Mouse (Mus musculus) hindbrain, embryonic 13.5 days (tissue): ENCODE data around the gene Zbtb17. TPM values are rescaled to one million over a fixed set of nuclear protein-coding genes. Genes with fewer than 3 reads are reported as not detected.

Experiments used
- ATAC-seq: fragments of 200-750 bp; cut with Nextera tagmentation; 2 replicates; pipeline ENCODE4 v1.8.0; 2017; ENCODE audit warnings: moderate TSS enrichment; ENCODE audit not compliant: low FRiP score
- H3K27ac ChIP-seq: fragments of 300-500 bp; sonication (generic); 2 replicates; pipeline ENCODE4 v1.5.1; 2015; ENCODE audit warnings: inconsistent platforms, mild to moderate bottlenecking, moderate library complexity
- H3K27me3 ChIP-seq: fragments of 300-500 bp; sonication (generic); 2 replicates; pipeline ENCODE4 v1.6.1; 2015; ENCODE audit warnings: mild to moderate bottlenecking, inconsistent platforms
- H3K36me3 ChIP-seq: fragments of 300-500 bp; sonication (generic); 2 replicates; pipeline ENCODE4 v1.6.1; 2015; ENCODE audit warnings: mild to moderate bottlenecking, inconsistent platforms
- H3K4me1 ChIP-seq: fragments of 300-500 bp; sonication (generic); replicated peaks from 2 replicates; pipeline ENCODE4 v1.6.1; 2015; ENCODE audit warnings: inconsistent platforms
- H3K4me2 ChIP-seq: fragments of 300-500 bp; sonication (generic); 2 replicates; pipeline ENCODE4 v1.6.1; 2015; ENCODE audit warnings: inconsistent platforms, mild to moderate bottlenecking, moderate library complexity
- H3K4me3 ChIP-seq: fragments of 300-500 bp; sonication (generic); 2 replicates; pipeline ENCODE4 v1.5.1; 2015; ENCODE audit warnings: mild to moderate bottlenecking, inconsistent platforms
- H3K9ac ChIP-seq: fragments of 300-500 bp; sonication (generic); 2 replicates; pipeline ENCODE4 v1.6.1; 2015; ENCODE audit warnings: mild to moderate bottlenecking, inconsistent platforms
- H3K9me3 ChIP-seq: fragments of 300-500 bp; sonication (generic); 2 replicates; pipeline ENCODE4 v1.6.1; 2016; ENCODE audit warnings: inconsistent platforms
- WGBS: fragments of 180-500 bp; shearing (Covaris S2); methylation state at CpG from one replicate; pipeline ENCODE4 v1.1.7; 2015; 5-methylcytosine and 5-hydroxymethylcytosine counted together
- polyA plus RNA-seq: library from polyadenylated mRNA; unstranded; fragments of >200 nt; fragmentation: Nextera tagmentation; extraction: Ambion mirVana; gene quantifications from 2 replicates; pipeline ENCODE4 v1.2.1, GENCODE M21; 2015

The Zbtb17 gene
- polyA plus RNA-seq, 1 experiment from 2014 or later: 50.3 TPM

GRCm38 (mm10) chr4:141451916-141452450 is 7.5 kb downstream of the Zbtb17 start:
- WGBS: 94% methylated on average over 9 of the region's 9 CpGs

GRCm38 (mm10) chr4:141454581-141455350 is 10.3 kb downstream of the Zbtb17 start:
- Histone ChIP-seq H3K9ac (no peak overlapping the region), H3K36me3 (peaks cover 58% of the 10 kb centered on the region), H3K27ac (no peak overlapping the region), H3K9me3 (no peaks in the 10 kb centered on the region), H3K4me3 (no peak overlapping the region), H3K4me1 (peaks cover 28% of the 10 kb centered on the region), H3K27me3 (no peaks in the 10 kb centered on the region), H3K4me2 (no peak overlapping the region)
- no peak for ATAC-seq
- WGBS: 84% methylated on average over 14 of the region's 14 CpGs

More at GRCm38 (mm10) chr4:141451916-141452450, 7.5 kb downstream of the Zbtb17 start:
- no peak overlapping the region for H3K4me3 ChIP-seq
- no peak for ATAC-seq
- no peak overlapping the region for H3K4me2 ChIP-seq
- no peaks in the 10 kb centered on the region for H3K9me3 ChIP-seq
- H3K27me3 ChIP-seq: no peaks in the 10 kb centered on the region
- peaks cover 14% of the 10 kb centered on the region; the same call in 1 of the 2 replicates for H3K4me1 ChIP-seq
- H3K9ac ChIP-seq: no peak overlapping the region; the same call in 1 of the 2 replicates
- no peak overlapping the region for H3K27ac ChIP-seq
- peaks cover 83% of the 10 kb centered on the region for H3K36me3 ChIP-seq

GRCm38 (mm10) chr4:141455526-141455925 is 11.1 kb downstream of the Zbtb17 start:
- no peak for ATAC-seq
- H3K9me3 ChIP-seq: no peaks in the 10 kb centered on the region
- H3K4me1 ChIP-seq: peaks cover 31% of the 10 kb centered on the region
- WGBS: 76% methylated on average over 4 of the region's 4 CpGs
- H3K4me3 ChIP-seq: no peak overlapping the region
- H3K27me3 ChIP-seq: no peaks in the 10 kb centered on the region
- peaks cover 58% of the 10 kb centered on the region for H3K36me3 ChIP-seq
- no peak overlapping the region for H3K4me2 ChIP-seq
- H3K9ac ChIP-seq: no peak overlapping the region
- no peak overlapping the region for H3K27ac ChIP-seq

GRCm38 (mm10) chr4:141456193-141456938 is 11.9 kb downstream of the Zbtb17 start:
- Histone ChIP-seq H3K4me2 (no peak overlapping the region), H3K4me1 (peaks cover 39% of the 10 kb centered on the region), H3K4me3 (no peak overlapping the region), H3K27me3 (no peaks in the 10 kb centered on the region), H3K9ac (no peak overlapping the region), H3K27ac (no peak overlapping the region), H3K36me3 (peaks cover 56% of the 10 kb centered on the region), H3K9me3 (no peaks in the 10 kb centered on the region)
- WGBS: 92% methylated on average over 14 of the region's 14 CpGs
- ATAC-seq: no peak

- H3K4me2 ChIP-seq: no peak overlapping the region
- peak overlapping the region; percentile 20; the same call in 1 of the 2 replicates for H3K9ac ChIP-seq
- ATAC-seq: no peak
- peaks cover 55% of the 10 kb centered on the region for H3K36me3 ChIP-seq
- H3K4me1 ChIP-seq: peaks cover 38% of the 10 kb centered on the region
- H3K9me3 ChIP-seq: no peaks in the 10 kb centered on the region
- H3K27me3 ChIP-seq: no peaks in the 10 kb centered on the region
- 15% methylated on average over 7 of the region's 7 CpGs for WGBS
- peak overlapping the region; percentile 6; the same call in 1 of the 2 replicates for H3K27ac ChIP-seq
- H3K4me3 ChIP-seq: no peak overlapping the region
Measured at GRCm38 (mm10) chr4:141458236-141458635, 13.8 kb downstream of the Zbtb17 start.

- no peaks in the 10 kb centered on the region for H3K9me3 ChIP-seq
- no peaks in the 10 kb centered on the region for H3K27me3 ChIP-seq
- H3K36me3 ChIP-seq: peaks cover 56% of the 10 kb centered on the region
- no peak overlapping the region for H3K9ac ChIP-seq
- no peak overlapping the region for H3K4me3 ChIP-seq
- ATAC-seq: no peak
- H3K27ac ChIP-seq: peak overlapping the region; percentile 6; the same call in 1 of the 2 replicates
- no peak overlapping the region for H3K4me2 ChIP-seq
- 54% methylated on average over 3 of the region's 3 CpGs for WGBS
- peaks cover 37% of the 10 kb centered on the region for H3K4me1 ChIP-seq
Measured at GRCm38 (mm10) chr4:141458888-141459287, 14.4 kb downstream of the Zbtb17 start.

GRCm38 (mm10) chr4:141459766-141460165 is 15.3 kb downstream of the Zbtb17 start:
- Histone ChIP-seq H3K4me1 (peaks cover 33% of the 10 kb centered on the region), H3K27me3 (no peaks in the 10 kb centered on the region), H3K4me2 (no peak overlapping the region), H3K9ac (no peak overlapping the region), H3K27ac (no peak overlapping the region), H3K36me3 (peaks cover 60% of the 10 kb centered on the region), H3K9me3 (no peaks in the 10 kb centered on the region), H3K4me3 (no peak overlapping the region)
- WGBS: 87% methylated on average over 9 of the region's 9 CpGs
- ATAC-seq: no peak

- H3K4me2 ChIP-seq: no peak overlapping the region
- no peaks in the 10 kb centered on the region for H3K27me3 ChIP-seq
- H3K9me3 ChIP-seq: no peaks in the 10 kb centered on the region
- H3K4me3 ChIP-seq: no peak overlapping the region
- H3K4me1 ChIP-seq: peaks cover 31% of the 10 kb centered on the region
- H3K27ac ChIP-seq: no peak overlapping the region
- 95% methylated on average over 4 of the region's 4 CpGs for WGBS
- H3K9ac ChIP-seq: no peak overlapping the region
- peaks cover 64% of the 10 kb centered on the region for H3K36me3 ChIP-seq
- no peak for ATAC-seq
Measured at GRCm38 (mm10) chr4:141460481-141460880, 16.0 kb downstream of the Zbtb17 start.

- Histone ChIP-seq H3K36me3 (peaks cover 65% of the 10 kb centered on the region), H3K4me1 (peaks cover 28% of the 10 kb centered on the region), H3K4me2 (no peak overlapping the region), H3K9me3 (no peaks in the 10 kb centered on the region), H3K27me3 (no peaks in the 10 kb centered on the region), H3K9ac (no peak overlapping the region), H3K4me3 (no peak overlapping the region), H3K27ac (no peak overlapping the region)
- ATAC-seq: no peak
- 39% methylated on average over 12 of the region's 12 CpGs for WGBS
Measured at GRCm38 (mm10) chr4:141461088-141461487, 16.6 kb downstream of the Zbtb17 start.

GRCm38 (mm10) chr4:141461576-141461975 is 17.1 kb downstream of the Zbtb17 start:
- H3K4me1 ChIP-seq: peaks cover 28% of the 10 kb centered on the region
- no peak overlapping the region for H3K4me3 ChIP-seq
- no peak overlapping the region for H3K27ac ChIP-seq
- H3K27me3 ChIP-seq: no peaks in the 10 kb centered on the region
- no peaks in the 10 kb centered on the region for H3K9me3 ChIP-seq
- H3K4me2 ChIP-seq: no peak overlapping the region
- 87% methylated on average over 12 of the region's 12 CpGs for WGBS
- no peak overlapping the region for H3K9ac ChIP-seq
- ATAC-seq: no peak
- H3K36me3 ChIP-seq: peaks cover 65% of the 10 kb centered on the region

- H3K4me2 ChIP-seq: no peak overlapping the region
- H3K9me3 ChIP-seq: no peaks in the 10 kb centered on the region
- H3K27me3 ChIP-seq: no peaks in the 10 kb centered on the region
- no peak overlapping the region for H3K4me3 ChIP-seq
- 81% methylated on average over 14 of the region's 14 CpGs for WGBS
- H3K4me1 ChIP-seq: peaks cover 21% of the 10 kb centered on the region
- H3K27ac ChIP-seq: no peak overlapping the region
- no peak for ATAC-seq
- peaks cover 81% of the 10 kb centered on the region for H3K36me3 ChIP-seq
- H3K9ac ChIP-seq: no peak overlapping the region
Measured at GRCm38 (mm10) chr4:141463472-141463871, 19.0 kb downstream of the Zbtb17 start.

GRCm38 (mm10) chr4:141464722-141465121 is 20.3 kb downstream of the Zbtb17 start:
- Histone ChIP-seq H3K36me3 (peaks cover 91% of the 10 kb centered on the region), H3K4me3 (no peak overlapping the region), H3K9me3 (no peaks in the 10 kb centered on the region), H3K4me2 (no peak overlapping the region), H3K4me1 (peaks cover 13% of the 10 kb centered on the region), H3K27me3 (no peaks in the 10 kb centered on the region), H3K27ac (no peak overlapping the region), H3K9ac (no peak overlapping the region)
- whole genome bisulfite sequencing: 73% methylated on average over 16 of the region's 16 CpGs
- ATAC-seq: no peak
